Mouse (Mus musculus) adrenal gland, adult 2 months (tissue): ENCODE results near the gene Sstr2. TPM values are rescaled to one million over a fixed set of nuclear protein-coding genes. Genes with fewer than 3 reads are reported as not detected.
"Not testable (repeated sequence)": the region's sequence is repeated elsewhere in the genome, so short reads cannot be mapped to it uniquely, and the experiment has no call there.

Experiments used
- DNase-seq: peaks from one replicate; pipeline ENCODE4 v3.0.0; 2021
- polyA plus RNA-seq: library from polyadenylated mRNA; depleted of rRNA; stranded (reverse); fragments of >200 nt; gene quantifications from 2 replicates; pipeline ENCODE4 v1.2.3, GENCODE M21; 2012; rRNA removed
- total RNA-seq, 2 experiments: library from RNA; stranded (reverse); gene quantifications; 2 replicates each; pipeline ENCODE4 v1.2.3; 2021

Gene Sstr2
- total and polyA plus RNA-seq, 3 experiments: 2.4 to 4.7 (median 3.2) TPM

- DNase-seq: peak; percentile 83
Measured at GRCm38 (mm10) chr11:113656511-113656932, 37.4 kb downstream of the Sstr2 start.

- DNase-seq: no peak
Measured at GRCm38 (mm10) chr11:113657221-113657620, 38.1 kb downstream of the Sstr2 start.

- DNase-seq: no peak
Measured at GRCm38 (mm10) chr11:113658319-113658718, 39.2 kb downstream of the Sstr2 start.

GRCm38 (mm10) chr11:113658763-113659162 lies 39.6 kb downstream of the Sstr2 start:
- no peak for DNase-seq

- DNase-seq: not testable (repeated sequence)
Measured at GRCm38 (mm10) chr11:113660213-113660612, 41.1 kb downstream of the Sstr2 start.

- no peak for DNase-seq
Measured at GRCm38 (mm10) chr11:113660940-113661339, 41.8 kb downstream of the Sstr2 start.

- DNase-seq: no peak
Measured at GRCm38 (mm10) chr11:113661835-113662351, 42.8 kb downstream of the Sstr2 start.

- peak; percentile 52 for DNase-seq
Measured at GRCm38 (mm10) chr11:113664279-113664678, 45.1 kb downstream of the Sstr2 start.

GRCm38 (mm10) chr11:113666205-113666604 lies 47.1 kb downstream of the Sstr2 start:
- DNase-seq: no peak

- peak; percentile 51 for DNase-seq
Measured at GRCm38 (mm10) chr11:113666648-113667047, 47.5 kb downstream of the Sstr2 start.

- no peak for DNase-seq
Measured at GRCm38 (mm10) chr11:113667122-113667521, 48.0 kb downstream of the Sstr2 start.

- DNase-seq: no peak
Measured at GRCm38 (mm10) chr11:113667704-113668103, 48.6 kb downstream of the Sstr2 start.

- DNase-seq: no peak
Measured at GRCm38 (mm10) chr11:113668857-113669256, 49.7 kb downstream of the Sstr2 start.

GRCm38 (mm10) chr11:113669711-113670110 lies 50.6 kb downstream of the Sstr2 start:
- no peak for DNase-seq

- no peak for DNase-seq
Measured at GRCm38 (mm10) chr11:113673614-113674013, 54.5 kb downstream of the Sstr2 start.

GRCm38 (mm10) chr11:113674595-113674994 lies 55.5 kb downstream of the Sstr2 start:
- no peak for DNase-seq

Other genes starting within 250 kb of the Sstr2 start
- gene Cog1, start 29.8 kb downstream of the Sstr2 start, total RNA-seq: 10 to 100 TPM; 37.8 to 48.0 TPM
- gene Cog1, start 29.8 kb downstream of the Sstr2 start, polyA plus RNA-seq: 57.8 and 60.2 TPM in 2 replicates
- 10 to 100 TPM; 22.9 to 34.4 TPM for gene Slc39a11, start 30.7 kb downstream of the Sstr2 start, total RNA-seq
- 31.5 and 32.1 TPM in 2 replicates for gene Slc39a11, start 30.7 kb downstream of the Sstr2 start, polyA plus RNA-seq
- 10 to 100 TPM; 34.4 to 35.9 TPM for gene Fam104a, start 64.8 kb downstream of the Sstr2 start, total RNA-seq
- gene Fam104a, start 64.8 kb downstream of the Sstr2 start, polyA plus RNA-seq: 52.0 and 52.3 TPM in 2 replicates
- gene D11Wsu47e, start 65.1 kb downstream of the Sstr2 start, total RNA-seq: 10 to 100 TPM; 13.4 to 17.8 TPM
- gene D11Wsu47e, start 65.1 kb downstream of the Sstr2 start, polyA plus RNA-seq: 3.2 and 4.0 TPM in 2 replicates
- gene Cpsf4l, start 90.7 kb downstream of the Sstr2 start, total RNA-seq: 1 to 10 TPM in 1 of 2 experiments, under 1 TPM in 1; 0.46 to 1.2 TPM
- 0.09 TPM in 1 of 2 replicates, not detected in the other for gene Cpsf4l, start 90.7 kb downstream of the Sstr2 start, polyA plus RNA-seq
- 100 to 1,000 TPM in 1 of 2 experiments, 10 to 100 TPM in 1; 96.8 to 142 TPM for gene Cdc42ep4, start 132.5 kb downstream of the Sstr2 start, total RNA-seq
- 155 and 228 TPM in 2 replicates for gene Cdc42ep4, start 132.5 kb downstream of the Sstr2 start, polyA plus RNA-seq